Mouse (Mus musculus): ENCODE data around the gene Dalrd3.

Dalrd3 gene

GRCm38 (mm10) chr9:108569381-108570206 is at the start of gene Dalrd3:
TSS of gene Dalrd3 (plus strand) at chr9:108569886.
- DNase-seq (ENCODE audit: low read depth, low spot score): peak; percentile 78

GRCm38 (mm10) chr9:108521604-108522003 is 48.1 kb upstream of the Dalrd3 start:
- DNase-seq (ENCODE audit: low read depth, low spot score): no peak

- DNase-seq (ENCODE audit: low read depth, low spot score): no peak
Observed at GRCm38 (mm10) chr9:108523341-108523740, 46.3 kb upstream of the Dalrd3 start.

GRCm38 (mm10) chr9:108525400-108525799 is 44.3 kb upstream of the Dalrd3 start:
- no peak for DNase-seq (ENCODE audit: low read depth, low spot score)

GRCm38 (mm10) chr9:108530954-108531353 is 38.7 kb upstream of the Dalrd3 start:
- DNase-seq (ENCODE audit: low read depth, low spot score): no peak

GRCm38 (mm10) chr9:108531496-108531895 is 38.2 kb upstream of the Dalrd3 start:
- DNase-seq (ENCODE audit: low read depth, low spot score): no peak

- DNase-seq (ENCODE audit: low read depth, low spot score): no peak
Observed at GRCm38 (mm10) chr9:108540846-108541245, 28.8 kb upstream of the Dalrd3 start.

- no peak for DNase-seq (ENCODE audit: low read depth, low spot score)
Observed at GRCm38 (mm10) chr9:108545986-108546385, 23.7 kb upstream of the Dalrd3 start.

- DNase-seq (ENCODE audit: low read depth, low spot score): no peak
Observed at GRCm38 (mm10) chr9:108546875-108547274, 22.8 kb upstream of the Dalrd3 start.

GRCm38 (mm10) chr9:108559169-108559568 is 10.5 kb upstream of the Dalrd3 start:
- DNase-seq (ENCODE audit: low read depth, low spot score): no peak

GRCm38 (mm10) chr9:108560227-108560841 is 9.4 kb upstream of the Dalrd3 start, which contains the start of gene Impdh2:
TSS of gene Impdh2 (plus strand) at chr9:108560286.
- peak; percentile 94 for DNase-seq (ENCODE audit: low read depth, low spot score)

- DNase-seq (ENCODE audit: low read depth, low spot score): no peak
Observed at GRCm38 (mm10) chr9:108563671-108564070, 6.0 kb upstream of the Dalrd3 start.

GRCm38 (mm10) chr9:108564131-108564530 is 5.6 kb upstream of the Dalrd3 start:
- no peak for DNase-seq (ENCODE audit: low read depth, low spot score)

GRCm38 (mm10) chr9:108565881-108566814 is 3.5 kb upstream of the Dalrd3 start:
- no peak for DNase-seq (ENCODE audit: low read depth, low spot score)

- DNase-seq (ENCODE audit: low read depth, low spot score): peak; percentile 88
Observed at GRCm38 (mm10) chr9:108566815-108567776, 2.6 kb upstream of the Dalrd3 start, which contains the start of gene Ndufaf3. TSS of gene Ndufaf3 (minus strand) at chr9:108567434.

GRCm38 (mm10) chr9:108567931-108568419 is 1.7 kb upstream of the Dalrd3 start:
- DNase-seq (ENCODE audit: low read depth, low spot score): no peak

GRCm38 (mm10) chr9:108568511-108568921 is 1.2 kb upstream of the Dalrd3 start:
- DNase-seq (ENCODE audit: low read depth, low spot score): no peak

GRCm38 (mm10) chr9:108570207-108570896 is 666 bp downstream of the Dalrd3 start:
- DNase-seq (ENCODE audit: low read depth, low spot score): peak; percentile 65

GRCm38 (mm10) chr9:108571401-108571973 is 1.8 kb downstream of the Dalrd3 start:
- DNase-seq (ENCODE audit: low read depth, low spot score): no peak

All from c-Kit-negative CD71-positive TER-119-positive erythroid progenitor cells, embryonic 14.5 days (primary cell).